Mouse (Mus musculus) bone marrow, adult 2 months (tissue): ENCODE data around the gene Tenm4. TPM values are rescaled to one million over a fixed set of nuclear protein-coding genes. Genes with fewer than 3 reads are reported as not detected.

ENCODE experiments used
- H3K27ac ChIP-seq: fragments of 200-500 bp; 2 replicates; pipeline ENCODE4 v1.5.1; 2012; ENCODE audit warnings: low read depth, mild to moderate bottlenecking, control low read depth, inconsistent platforms, low read length; ENCODE audit not compliant: control insufficient read depth, poor library complexity, insufficient read depth
- H3K4me1 ChIP-seq: fragments of 200-500 bp; 2 replicates; pipeline ENCODE4 v1.6.1; 2011; ENCODE audit warnings: low read length; ENCODE audit not compliant: control insufficient read depth, insufficient read depth
- H3K4me3 ChIP-seq: fragments of 200-500 bp; replicated peaks from 2 replicates; pipeline ENCODE3; 2011; ENCODE audit warnings: mild to moderate bottlenecking, low read depth, low read length, control low read depth; ENCODE audit not compliant: control insufficient read depth
- CTCF ChIP-seq: fragments of 200-500 bp; IDR thresholded peaks from 2 replicates; pipeline ENCODE4 v1.5.1; 2011; ENCODE audit warnings: low read length, control low read depth; ENCODE audit not compliant: control insufficient read depth, insufficient read depth
- POLR2A ChIP-seq: fragments of 200-500 bp; IDR thresholded peaks from 2 replicates; pipeline ENCODE4 v1.6.1; 2011; ENCODE audit warnings: low read depth, mild to moderate bottlenecking, control low read depth, low read length, borderline replicate concordance; ENCODE audit not compliant: control insufficient read depth
- WGBS: fragments of 180-500 bp; shearing (Covaris S2); methylation state at CpG from one replicate; pipeline ENCODE4 v1.1.7; 2018; 5-methylcytosine and 5-hydroxymethylcytosine counted together
- polyA plus RNA-seq: library from polyadenylated mRNA; stranded (reverse); fragments of >200 nt; gene quantifications from 2 replicates; pipeline ENCODE4 v1.2.4, GENCODE M21; 2011; ENCODE audit warnings: low replicate concordance; ENCODE audit not compliant: missing spikeins, insufficient read depth, insufficient read length

Tenm4 gene
- polyA plus RNA-seq, 1 experiment = 1.3 TPM

DNA sequence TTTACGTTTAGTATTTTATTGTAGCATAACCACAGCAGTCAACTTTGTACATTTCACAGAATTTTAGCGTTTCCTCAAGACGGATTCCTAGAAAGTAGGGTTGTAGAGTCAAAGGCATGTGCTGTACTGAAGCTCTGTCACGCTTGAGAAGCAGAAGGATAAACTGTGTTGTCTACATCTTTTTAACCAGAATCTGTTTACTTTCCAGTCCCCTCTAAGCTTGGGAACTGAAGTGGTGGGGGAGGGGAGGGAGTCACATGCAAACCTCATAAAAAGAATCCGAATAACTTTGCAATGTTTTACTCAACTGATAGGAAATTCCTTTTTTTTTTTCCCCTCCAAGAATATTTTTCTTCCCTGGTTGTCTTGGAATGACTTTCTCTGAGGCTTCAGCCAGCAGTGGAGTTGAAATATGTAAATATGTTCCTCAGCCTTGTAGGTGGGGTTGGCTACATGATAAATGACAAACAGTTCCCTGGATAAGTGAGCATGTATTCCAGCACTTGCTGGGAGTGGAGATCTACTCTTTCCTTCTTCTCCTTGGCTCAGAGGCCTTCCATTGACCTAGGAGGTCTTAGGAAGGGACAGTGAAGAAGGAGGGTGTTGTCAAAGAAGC is 45.0 kb downstream of the Tenm4 start:
- no peak for TF ChIP-seq CTCF
- no peak for TF ChIP-seq POLR2A
- H3K4me3 ChIP-seq = no peak overlapping the region
- no peak overlapping the region for H3K27ac ChIP-seq
- 71% methylated on average over 5 of the region's 5 CpGs for WGBS
- H3K4me1 ChIP-seq = no peaks in the 10 kb centered on the region

DNA sequence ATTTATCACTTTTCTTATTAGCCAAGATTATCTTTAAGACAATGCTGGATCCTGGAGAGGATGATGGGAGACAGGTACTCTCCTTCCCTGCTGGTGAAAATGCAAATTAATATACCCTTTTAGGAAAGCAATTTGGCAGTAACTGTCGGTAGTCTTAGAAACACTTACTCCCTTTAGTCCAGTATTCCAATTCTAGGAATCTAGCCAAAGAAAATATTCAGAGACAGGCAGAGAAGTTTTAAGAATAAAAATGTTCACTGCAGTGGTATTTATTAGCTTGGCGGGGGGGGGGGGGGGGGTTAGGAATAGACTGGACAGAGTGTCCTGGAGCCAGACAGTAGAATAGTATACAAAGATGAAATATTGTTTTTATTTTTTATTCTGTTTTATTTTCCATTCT is 48.3 kb downstream of the Tenm4 start:
- no peak overlapping the region for H3K4me3 ChIP-seq
- TF ChIP-seq POLR2A (no peak), CTCF (no peak)
- H3K27ac ChIP-seq = no peak overlapping the region
- H3K4me1 ChIP-seq = no peaks in the 10 kb centered on the region
- 77% methylated on average over 2 of the region's 2 CpGs for WGBS

DNA sequence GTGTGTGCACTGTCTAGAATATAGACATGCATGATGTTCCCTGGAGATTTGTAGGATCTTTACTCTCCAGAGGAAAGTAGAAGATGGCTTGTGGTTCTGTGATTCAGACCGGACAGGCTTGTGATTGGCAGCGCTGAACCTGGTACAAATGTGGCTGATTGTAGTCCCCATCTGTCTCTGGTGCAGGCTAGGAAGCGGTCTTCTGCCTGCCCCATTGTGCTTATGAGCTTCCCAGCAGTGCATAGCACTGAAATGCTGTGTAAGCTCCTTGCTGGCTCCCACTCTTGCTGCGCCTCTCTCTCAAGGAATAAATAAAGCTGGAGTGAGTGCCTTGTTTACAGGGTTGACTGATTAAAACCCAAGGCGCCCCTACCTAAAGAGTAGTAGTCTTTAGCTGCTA is 49.6 kb downstream of the Tenm4 start:
- no peaks in the 10 kb centered on the region for H3K4me1 ChIP-seq
- no peak overlapping the region for H3K4me3 ChIP-seq
- 76% methylated on average over 5 of the region's 5 CpGs for WGBS
- no peak for TF ChIP-seq POLR2A
- TF ChIP-seq CTCF = no peak
- H3K27ac ChIP-seq = no peak overlapping the region

DNA sequence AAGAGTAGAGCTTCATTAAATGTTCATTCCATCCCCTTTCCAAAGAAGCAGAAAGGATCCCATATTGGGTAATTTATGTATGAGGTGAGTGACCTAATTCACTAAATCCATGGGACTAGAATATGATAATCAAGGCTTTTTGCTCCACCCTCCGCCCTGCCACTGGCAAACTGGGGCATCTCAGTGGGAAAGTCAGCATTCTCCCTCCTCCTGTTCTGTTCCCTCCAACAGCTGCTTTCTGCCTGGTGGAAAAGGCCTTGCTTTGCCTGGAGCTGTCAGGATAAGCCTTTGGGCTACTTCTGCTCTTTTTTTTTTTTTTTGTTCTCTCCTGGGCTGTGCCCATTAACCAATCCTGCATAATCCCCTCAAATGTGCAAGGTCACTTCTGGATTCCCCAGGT is 51.5 kb downstream of the Tenm4 start:
- H3K27ac ChIP-seq = no peak overlapping the region
- H3K4me1 ChIP-seq = no peaks in the 10 kb centered on the region
- TF ChIP-seq POLR2A = no peak
- no peak for TF ChIP-seq CTCF
- no peak overlapping the region for H3K4me3 ChIP-seq
- WGBS = 72% methylated on average over 1 of the region's 1 CpGs

DNA sequence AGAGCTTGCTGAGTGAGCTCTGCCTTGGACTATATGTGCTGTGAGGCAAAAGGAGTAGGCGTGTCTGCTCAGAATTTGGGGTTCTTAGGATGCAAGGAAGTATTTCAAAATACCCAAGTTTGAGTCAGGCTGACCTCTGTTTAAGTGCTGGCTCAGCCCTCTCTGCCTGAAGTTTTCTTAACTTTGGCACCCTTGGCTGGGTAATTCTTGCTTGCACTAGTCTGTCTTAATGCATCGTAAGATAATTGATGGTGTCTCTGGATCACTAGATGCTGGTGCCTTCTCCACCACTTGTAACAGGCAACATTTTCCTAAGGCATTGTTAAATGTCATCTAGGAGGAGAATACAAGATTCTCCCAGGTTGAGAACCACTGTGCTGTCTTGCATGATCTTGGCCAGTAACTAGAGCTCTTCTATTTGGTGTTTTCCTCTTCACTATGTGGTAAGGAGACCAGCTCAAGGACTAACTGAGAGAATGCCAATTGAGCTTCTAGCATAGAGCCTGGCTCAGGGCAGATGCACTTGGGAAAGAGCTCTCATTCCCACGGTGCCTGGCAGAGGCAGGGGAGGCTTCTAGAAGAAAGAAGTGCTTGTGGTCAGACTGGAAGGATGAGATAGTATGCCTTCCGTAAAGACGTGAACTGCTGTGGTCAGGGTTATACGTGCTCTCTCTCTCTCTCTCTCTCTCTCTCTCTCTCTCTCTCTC is 57.7 kb downstream of the Tenm4 start:
- no peak overlapping the region for H3K27ac ChIP-seq
- 47% methylated on average over 6 of the region's 6 CpGs for WGBS

DNA sequence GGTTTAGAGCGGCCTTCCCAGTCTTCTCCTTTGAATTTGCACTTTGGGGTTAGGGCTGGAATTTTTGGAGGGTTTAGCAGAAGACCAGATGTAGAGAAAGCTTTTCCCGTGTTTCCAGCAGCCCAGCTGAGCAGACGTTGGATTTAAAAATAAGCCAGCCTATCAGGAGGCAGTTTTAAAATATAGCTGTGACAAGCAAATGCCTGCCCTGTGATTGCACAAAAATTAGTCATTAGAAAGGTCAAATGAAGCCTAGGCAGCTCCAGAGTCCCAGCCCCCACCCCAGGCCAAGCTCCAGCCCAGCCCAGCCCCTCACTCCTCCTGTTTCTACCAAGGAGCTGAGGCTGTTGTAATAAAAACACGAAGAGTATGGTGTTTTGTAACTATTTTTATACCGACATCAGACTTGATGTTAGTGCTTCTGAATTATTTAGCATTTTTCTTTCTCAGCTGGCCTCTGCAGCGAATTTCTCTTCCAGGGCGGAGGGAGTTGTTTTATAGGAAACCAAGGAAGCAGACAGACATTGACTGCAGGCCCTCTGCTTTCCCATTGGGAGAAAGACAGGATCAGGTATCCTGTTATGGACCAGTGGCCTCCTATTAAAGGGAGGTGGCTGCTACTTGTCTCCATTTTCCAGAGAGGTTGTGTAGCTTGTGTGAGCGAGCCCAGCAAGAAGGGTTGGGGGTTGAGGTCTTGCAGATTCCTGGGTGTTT is 59.1 kb downstream of the Tenm4 start:
- Histone ChIP-seq H3K4me3 (no peak overlapping the region), H3K4me1 (no peaks in the 10 kb centered on the region), H3K27ac (no peak overlapping the region)
- WGBS = 72% methylated on average over 8 of the region's 8 CpGs
- no peak for TF ChIP-seq POLR2A
- TF ChIP-seq CTCF = no peak

More for the DNA sequence above, 57.7 kb downstream of the Tenm4 start:
- TF ChIP-seq POLR2A (no peak), CTCF (no peak)
- Histone ChIP-seq H3K4me3 (no peak overlapping the region), H3K4me1 (no peaks in the 10 kb centered on the region)

DNA sequence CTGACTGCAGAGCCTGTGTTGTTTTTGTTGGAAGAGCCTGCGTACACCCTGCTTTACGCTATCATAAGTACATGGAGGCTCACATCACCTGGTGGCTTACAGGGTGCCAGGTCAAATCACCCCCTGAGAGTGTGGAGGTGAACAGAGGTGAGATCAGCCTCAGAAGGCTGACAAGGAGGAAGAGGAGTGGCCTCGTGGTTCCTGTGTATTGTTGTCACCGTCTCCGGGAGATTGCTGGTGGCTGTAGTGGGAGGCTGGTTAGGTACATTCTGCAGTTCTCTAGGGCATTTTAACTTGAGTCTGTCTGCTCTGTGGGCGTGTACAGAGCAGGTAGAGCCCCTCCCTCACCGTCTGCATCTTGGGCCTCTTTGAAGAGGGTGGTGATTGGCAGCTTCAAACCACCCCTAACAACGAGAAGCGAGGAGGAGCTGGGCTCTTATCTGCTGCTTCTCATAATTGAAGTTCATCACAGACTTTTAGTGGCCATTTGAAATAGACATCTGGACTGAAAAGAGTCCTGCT is 59.7 kb downstream of the Tenm4 start:
- WGBS = 32% methylated on average over 9 of the region's 9 CpGs
- Histone ChIP-seq H3K27ac (no peak overlapping the region), H3K4me1 (no peaks in the 10 kb centered on the region), H3K4me3 (no peak overlapping the region)
- TF ChIP-seq CTCF (no peak), POLR2A (no peak)

DNA sequence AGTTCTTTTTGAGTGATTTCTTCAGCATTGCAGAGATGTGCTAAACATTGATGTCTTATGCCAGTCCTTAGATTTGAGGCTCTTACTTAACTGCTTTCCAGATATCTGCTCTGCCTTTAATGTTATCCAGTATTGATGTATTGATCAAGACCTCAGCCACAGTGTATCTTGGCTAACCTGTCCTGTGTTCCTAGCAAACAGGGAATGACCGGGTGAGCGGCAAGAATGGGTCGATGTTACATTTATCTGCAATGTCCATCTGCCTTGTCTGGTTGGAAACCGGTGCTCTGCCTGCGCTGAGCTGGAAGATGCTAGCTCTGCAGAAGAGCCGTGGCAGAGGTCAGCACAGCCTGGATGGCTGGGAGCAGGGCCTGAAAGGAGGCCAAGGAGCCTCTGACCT is 64.8 kb downstream of the Tenm4 start:
- Histone ChIP-seq H3K27ac (no peak overlapping the region), H3K4me3 (no peak overlapping the region), H3K4me1 (no peaks in the 10 kb centered on the region)
- 84% methylated on average over 6 of the region's 6 CpGs for whole genome bisulfite sequencing
- no peak for TF ChIP-seq POLR2A
- TF ChIP-seq CTCF = no peak

DNA sequence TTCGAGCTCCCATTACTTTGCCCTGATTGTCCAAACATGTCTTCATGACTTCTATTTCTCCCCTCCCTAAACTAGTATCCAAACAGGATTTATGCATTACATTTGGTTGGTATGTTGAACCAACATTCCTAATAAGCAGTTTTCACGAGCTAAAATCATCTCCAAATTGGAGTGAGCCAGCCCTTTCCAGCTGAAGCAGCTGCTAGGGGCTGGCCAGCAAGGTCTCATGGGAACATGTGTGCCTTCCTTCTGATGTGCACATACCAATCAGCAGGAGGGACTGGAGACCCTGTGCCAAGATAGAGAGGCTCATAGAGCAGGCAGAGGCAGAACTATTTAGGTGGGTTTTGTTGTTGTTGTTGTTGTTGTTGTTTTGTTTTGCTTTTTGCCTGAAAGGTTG is 69.6 kb downstream of the Tenm4 start:
- Histone ChIP-seq H3K4me3 (no peak overlapping the region), H3K27ac (no peak overlapping the region), H3K4me1 (no peaks in the 10 kb centered on the region)
- WGBS = 44% methylated on average over 2 of the region's 2 CpGs
- TF ChIP-seq CTCF (no peak), POLR2A (no peak)
